Mouse (Mus musculus) liver, adult (tissue): ENCODE measurements at regions not wholly inside any gene's neighbourhood (a gene's known extent, or its start where the extent isn't known, plus 50 kb on each side); places are given as distances from the start of the nearest gene placed in this dataset.

Source experiments
- GATA4 ChIP-seq: IDR thresholded peaks from 2 replicates; pipeline ENCODE4 v1.6.1; 2014; ENCODE audit warnings: mild to moderate bottlenecking, low read length; ENCODE audit not compliant: insufficient replicate concordance

DNA sequence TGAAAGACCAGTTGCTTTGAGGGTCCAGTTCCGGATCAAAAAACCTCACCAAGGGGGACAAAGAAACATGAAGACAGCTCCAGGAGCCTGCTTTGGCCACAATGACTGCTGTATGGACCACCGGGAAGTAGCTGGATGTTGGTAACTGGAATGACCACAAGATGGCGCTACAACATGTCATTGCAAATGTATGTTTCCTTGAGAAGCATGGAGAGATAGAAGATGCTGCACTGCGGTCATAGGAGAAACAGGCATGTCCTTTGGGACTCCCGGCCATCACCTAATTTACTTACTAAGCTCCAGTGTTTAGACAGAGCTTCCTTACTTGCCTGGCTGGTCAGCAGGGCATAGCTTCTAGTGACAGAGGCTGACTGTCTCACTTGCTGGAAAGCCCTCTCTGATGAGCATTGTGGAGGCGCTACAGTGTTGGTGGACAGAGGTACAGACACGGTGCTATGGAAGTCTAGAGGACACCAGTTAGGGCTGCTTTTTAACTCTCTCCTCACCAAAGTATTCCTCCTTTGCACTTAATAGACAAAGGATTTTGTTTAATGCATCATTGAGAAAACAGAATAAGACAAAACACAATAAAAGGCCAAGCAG lies 118.2 kb downstream of the Tcp10c start:
- TF ChIP-seq GATA4, result no peak

DNA sequence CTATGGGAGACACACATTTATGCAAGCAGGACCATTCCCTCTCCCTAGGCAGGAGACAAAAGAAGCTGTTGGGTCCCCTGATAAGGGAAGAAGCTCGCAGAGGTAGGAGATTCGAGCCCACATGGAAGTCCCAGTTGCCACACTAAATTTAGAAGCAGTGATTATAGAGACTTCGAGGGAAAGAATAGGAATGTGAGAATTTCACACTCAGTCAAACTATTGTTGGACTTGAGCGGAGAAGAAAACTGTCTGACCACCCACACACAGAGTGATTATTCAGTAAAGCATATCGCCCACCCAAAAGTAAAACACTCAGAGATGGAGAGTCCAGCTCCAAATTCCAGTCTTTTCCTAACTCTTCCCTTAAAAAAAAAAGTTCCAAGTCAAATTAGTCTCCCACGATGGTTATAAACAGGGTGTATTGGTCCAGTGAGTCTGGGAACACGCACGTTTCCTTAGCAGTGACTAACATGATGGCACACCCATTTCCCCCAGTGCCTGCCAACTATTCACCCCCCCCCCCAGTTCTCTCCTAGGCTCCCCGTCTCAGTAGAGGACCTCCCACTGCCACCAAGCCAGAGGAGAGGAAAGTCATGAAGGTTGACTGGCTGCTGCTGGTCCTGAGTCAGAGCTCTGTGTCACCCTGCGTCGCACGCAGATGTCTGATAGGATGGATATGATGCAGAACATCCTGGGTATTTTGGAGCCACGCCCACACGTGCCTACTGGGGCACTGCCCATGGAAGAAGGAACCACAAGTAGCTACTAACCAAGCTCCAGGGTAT lies 120.1 kb downstream of the Tcp10c start:
- TF ChIP-seq GATA4, result no peak

DNA sequence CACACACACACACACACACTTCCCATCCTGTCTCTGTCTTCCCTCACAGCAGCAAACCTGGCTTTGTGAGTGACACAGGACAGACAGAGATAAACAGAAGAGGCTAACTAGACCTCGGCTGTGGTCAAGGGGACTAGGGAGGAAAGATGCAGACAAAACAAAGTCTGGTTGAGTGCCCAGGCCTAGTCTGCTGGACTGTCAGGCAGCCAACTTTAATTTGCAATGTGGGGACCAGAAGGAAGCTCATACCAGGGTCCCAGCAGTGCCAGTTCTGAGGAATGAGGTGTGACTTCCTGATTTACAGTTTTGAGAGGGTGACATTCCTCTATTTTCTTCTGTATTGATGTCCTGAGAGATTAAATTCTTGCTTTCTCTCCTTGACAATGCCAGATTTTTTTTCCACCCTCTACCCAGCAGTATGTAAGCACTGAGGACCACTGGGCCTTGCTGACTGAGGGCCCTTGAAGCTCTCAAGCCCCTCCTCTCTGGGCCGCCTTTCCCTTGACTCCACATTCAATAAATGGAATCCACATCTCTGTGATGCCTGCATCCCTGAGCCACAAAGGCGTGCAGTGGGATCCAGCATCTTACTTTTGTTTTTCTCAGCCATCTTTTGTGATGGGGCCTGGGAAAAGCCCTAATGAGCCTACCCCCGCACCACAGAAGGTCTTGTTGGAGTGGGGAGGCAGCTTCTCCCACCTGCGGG lies 124.6 kb downstream of the Tcp10c start:
- no peak for TF ChIP-seq GATA4

DNA sequence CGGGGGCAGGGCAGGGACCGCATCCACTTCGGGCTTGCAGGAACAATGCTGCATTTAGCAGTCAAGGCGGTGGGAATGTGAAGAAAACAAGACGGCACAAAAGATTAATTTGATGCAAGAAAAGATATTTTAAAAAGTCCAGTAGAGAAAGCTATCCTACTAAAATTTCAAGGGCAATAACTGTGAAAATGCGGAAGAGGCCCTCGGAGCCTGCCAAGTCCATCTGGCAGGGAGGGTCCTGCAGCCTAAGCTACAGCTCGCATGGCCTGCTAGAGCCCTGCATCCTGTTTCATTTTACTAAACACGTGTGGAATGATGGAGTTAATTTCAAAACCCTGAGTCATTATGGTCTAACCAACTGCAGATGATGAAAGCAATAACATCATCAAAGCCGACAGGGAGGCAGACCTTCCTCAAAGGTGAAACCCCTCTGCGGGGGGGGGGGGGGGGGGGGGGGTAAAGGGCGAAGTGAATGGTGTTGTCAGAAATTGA lies 125.2 kb downstream of the Tcp10c start:
- no peak for TF ChIP-seq GATA4

DNA sequence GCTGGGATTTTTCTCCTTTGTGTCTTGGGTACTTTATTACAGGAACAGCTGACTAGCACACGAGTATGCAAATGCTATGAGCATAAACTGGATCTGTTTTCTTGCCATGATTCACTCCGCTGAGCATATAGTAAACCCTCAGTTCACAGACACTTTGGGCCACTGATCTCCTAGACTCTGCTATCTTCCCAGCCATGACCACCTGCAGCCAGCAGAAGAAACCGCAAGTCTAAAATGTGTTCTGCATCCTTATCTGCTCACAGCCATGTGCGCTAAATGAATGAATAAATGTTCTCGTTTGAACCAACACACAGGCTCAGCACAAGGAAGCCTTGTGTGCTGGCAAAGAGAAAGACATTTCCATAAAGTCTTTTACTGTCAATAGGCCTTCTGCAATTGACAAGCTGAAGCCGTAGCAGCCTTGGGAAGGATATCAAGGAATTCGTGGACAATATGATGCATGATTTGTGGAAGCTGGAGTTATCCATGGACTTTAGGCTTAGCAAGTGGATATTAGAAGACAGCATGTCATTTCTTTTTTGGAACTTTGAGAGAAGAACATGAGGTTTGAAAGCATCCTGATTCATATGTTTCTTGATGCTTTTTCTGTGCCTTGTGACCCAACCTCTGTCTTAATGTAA lies 127.2 kb downstream of the Tcp10c start:
- no peak for TF ChIP-seq GATA4

DNA sequence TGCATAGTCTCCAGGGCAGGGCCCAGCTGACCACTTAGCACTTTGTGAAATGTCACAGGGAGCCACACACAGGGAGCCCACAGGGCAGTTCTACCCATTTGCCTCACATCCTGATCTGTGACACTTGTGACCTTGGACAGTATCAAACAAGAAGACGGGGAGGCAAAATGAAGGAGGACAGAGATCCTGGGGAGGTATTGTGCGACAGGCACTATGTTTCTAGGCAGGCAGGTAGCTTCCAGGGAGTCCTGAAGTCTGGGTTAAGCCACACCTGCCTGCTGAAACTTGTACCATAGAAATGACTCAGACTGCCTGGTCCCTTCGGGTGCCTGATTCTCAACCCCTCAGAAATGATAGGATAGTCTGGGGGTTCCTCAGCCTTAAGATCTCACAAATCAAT lies 127.8 kb downstream of the Tcp10c start:
- no peak for TF ChIP-seq GATA4

DNA sequence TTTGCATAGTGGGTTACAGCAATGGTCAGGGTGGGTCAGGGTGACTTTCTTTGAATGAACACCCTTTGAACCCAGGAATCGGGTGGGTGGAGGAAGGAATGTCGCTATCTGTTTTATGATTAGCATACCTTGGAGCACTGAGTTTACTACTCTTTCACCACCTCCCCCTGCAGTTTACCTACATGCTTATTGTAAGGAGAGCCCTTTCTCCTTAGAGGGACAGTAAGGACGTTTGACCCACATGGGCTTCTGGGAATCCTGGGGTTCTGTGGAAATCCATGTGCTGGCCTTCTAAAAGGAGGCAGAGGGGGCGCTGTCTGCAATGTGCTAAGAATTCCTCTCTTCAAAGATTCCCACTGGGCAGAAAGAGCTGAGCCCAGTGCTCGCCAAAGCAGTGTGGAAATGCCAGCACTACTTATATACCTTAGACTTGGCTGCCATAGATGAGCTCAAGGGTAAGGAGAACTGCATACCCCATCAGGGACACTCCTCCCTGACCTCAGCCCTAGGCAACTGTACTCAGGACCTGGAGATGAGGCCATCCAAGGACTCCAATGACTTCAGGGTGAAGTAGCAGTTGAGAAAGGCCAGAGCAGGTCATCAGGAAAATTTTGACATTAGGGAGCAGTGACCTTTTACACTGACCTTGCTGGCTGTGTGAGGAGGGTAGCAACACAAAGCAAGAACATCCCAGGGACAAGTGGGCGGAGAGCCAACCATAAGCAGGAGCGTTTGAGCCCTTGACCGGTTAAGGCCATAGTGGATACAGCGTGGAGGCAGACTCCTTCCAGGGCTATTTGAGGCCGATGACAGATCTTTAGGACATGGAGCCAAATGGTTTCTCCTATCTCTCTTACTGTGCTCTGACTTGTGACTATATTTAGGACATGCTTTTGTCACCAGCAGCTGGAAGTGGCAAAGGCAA lies 133.2 kb downstream of the Tcp10c start:
- no peak for TF ChIP-seq GATA4

DNA sequence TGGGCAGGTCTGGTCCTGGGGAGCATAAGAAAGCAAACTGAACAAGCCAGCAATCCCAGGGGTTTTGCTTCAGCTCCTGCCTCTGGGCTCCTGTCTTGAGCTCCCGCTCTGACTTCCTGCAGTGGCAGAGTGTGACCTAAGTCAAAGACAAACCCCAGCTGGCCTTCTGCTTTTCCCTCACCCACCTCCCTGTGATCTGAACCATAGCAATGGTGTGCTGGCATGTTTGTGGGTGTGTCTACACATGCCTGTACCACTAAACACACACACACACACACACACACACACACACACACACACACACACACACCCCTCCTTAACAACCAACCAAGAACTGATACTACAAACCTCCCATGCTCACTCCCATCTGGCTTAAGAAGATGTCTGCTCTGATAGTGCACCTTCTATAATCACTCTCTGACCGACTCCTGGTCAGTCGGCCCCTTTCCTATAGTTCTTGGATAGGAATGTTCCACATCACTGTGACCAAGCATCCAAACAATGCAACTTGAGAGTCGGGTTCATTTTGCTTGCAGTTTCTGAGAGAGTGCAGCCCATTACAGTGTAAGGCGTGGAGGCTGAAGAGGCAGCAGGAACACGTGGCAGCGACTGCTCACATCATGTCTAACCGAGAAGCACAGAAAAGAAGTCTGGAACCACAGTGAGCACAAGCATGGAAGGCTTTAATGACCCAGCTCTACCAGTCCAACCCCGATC lies 134.4 kb downstream of the Tcp10c start:
- TF ChIP-seq GATA4, result no peak

DNA sequence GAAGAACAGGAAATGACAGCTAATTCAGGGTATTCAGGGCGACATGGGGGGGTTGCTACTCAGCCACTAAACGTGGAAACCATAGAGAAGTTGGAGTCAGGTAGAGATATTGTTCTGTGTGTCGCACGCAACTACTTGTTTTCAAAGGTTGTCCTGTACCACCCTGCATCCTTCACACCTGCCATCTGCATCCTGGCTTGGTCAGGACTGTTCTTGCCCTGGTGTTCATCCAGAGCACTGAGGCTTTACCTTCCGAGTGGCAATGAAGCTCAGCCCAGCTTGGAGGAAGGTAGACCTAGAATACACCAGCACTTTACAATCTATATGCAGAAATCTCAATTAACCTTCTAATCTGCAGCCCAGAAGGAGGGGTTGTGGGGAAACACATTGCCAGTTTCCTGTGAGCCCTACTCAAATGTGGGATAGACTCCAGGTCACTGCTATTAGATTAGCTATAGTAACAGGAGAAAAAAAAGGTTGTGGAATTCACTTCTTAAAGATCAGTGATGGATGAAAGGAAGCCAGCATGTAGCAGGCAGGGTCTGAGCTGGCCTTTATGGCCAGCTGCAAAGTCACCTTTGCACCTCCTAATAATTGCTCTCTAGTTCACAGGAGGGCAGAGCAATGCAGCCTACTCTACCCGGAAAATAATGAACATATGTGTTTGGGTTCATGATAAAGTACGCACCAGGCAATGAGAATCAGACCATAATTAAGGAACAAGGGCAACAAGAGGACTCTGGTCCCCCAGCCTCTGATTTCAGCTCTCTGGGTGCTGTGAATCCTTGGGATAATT lies 186.3 kb downstream of the Tcp10c start:
- no peak for TF ChIP-seq GATA4

DNA sequence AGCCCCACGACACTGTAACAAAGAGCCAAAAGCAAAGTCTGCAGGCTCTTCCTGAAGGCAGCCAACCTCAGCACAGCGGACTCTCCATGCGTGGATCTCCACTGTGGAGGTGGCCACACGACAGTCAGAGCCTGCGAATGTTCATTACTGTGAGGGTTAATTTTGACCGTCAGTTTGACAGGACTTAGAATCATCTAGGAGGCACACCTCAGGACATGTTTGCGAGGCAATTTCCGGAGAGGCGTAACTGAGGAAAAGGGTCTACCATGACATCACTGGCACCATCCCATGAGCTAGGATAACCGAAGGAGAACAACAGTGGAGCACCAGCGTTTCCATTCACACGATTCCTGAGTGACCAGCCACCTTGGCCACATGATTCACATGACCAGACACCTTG lies 186.9 kb downstream of the Tcp10c start:
- no peak for TF ChIP-seq GATA4

DNA sequence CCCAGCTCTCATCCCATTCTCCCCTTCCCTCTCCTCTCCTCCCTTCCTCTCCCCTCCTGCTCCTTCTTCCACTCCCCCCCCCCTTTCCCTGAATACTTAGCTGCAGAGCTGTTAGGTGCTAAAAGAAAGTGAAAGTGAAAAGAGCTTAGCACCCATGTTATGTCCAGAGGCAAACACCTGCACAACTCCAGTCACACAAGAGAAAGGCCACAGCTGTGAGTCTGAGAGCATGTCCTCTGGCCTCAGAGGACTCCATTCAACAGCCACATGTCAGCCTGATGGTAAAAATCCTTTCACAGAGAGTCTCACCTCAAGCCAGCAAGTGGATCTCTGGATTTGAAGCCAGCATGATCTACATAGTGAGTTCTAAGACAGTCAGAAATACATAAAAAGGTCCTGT lies 187.9 kb downstream of the Tcp10c start:
- no peak for TF ChIP-seq GATA4

DNA sequence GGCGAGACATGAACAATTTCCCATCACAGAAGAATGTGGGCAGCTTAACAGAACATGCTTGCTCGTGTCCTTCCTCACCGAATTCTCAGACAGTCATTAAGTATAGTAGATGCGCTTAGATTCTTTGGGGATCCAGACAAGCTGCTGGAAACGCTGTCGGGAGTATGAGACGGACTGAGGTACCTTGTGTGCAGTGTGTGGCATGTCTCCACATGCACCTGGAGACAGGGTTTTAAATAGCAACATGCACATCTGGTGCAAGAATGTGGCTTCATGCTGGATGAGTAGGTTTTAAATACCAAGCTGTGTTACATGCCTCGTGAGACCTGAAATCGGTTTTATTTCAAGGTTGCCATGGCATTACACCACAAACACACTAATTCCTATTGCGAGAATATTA lies 188.5 kb downstream of the Tcp10c start:
- TF ChIP-seq GATA4, result no peak

DNA sequence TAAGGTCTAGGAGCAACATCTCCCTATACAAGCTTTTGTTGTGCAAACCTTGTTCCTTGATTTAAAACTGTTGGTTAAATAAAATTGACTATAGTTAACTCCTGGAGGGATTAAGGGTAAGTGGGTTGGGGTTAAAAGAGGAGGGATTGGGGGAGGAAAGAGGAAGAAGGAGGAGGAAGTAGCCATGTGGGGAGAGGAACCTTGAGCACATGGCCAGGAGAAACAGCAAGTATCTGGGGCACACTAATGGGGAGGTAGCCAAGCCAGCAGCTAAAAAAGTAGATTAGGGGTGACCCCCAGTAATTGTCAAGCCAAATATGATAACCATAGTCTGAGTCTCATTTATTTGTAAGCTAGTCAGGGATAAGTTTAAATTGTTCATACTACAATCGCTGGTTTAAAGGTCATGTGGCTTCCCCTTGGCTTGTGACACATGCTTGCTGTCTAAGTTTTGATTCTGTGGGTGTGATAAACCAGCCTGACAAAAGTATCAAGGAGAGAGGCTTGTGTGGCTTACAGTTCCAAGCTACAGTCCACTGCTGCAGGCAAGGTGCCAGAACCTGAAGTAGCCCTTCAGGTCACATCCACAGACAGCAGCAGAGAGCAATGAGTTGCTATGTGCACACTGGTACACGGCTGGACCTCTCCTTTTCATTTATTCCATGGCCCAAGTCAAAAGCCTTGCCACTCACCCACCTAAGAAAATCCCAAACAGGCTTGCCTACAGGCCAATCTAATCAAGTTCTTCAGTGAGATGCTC lies 189.8 kb downstream of the Tcp10c start:
- no peak for TF ChIP-seq GATA4

DNA sequence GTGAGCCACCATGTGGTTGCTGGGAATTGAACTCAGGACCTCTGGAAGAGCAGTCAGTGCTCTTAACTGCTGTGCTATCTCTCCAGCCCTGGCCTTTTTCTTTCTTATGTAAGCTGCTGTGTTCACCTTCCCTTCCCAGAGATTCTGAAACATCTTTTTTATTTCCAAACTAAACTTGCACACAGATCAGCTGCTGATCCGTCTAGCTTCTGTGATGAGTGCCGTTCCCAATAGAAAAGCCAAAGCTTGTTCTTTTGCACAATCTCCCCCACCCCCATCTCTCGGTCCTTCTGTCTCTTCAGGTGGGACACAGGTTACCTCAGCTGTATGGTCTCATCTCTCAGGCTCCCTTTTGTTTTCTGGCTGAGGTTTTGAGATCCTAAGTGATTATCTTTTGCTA lies 191.9 kb downstream of the Tcp10c start:
- no peak for TF ChIP-seq GATA4
